Mouse (Mus musculus): ENCODE data around the gene Eloa.

DNA sequence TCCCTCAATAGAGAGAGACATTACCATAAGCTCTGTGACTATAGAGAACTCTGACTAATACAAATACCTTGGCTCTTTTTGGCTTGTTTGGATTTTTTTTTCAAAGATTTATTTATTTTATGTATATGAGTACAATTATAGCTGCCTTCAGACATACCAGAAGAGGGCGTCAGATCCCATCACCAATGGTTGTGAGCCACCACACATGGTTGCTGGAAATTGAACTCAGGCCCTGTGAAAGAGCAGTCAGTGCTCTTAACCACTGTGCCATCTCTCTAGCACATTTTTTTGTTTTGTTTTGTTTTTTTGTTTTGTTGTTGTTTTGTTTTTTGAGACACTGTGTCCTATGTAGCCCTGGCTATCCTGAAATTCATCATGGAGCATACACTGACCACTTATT, 3.8 kb upstream of the Eloa start:
- TF ChIP-seq POLR2A (IDR thresholded peaks at IDR 0.05; ENCODE audit: insufficient read depth, low read depth, low read length) (no peak), CTCF (IDR thresholded peaks at IDR 0.05) (no peak)

All from heart, adult 2 months (tissue).